Mouse (Mus musculus) stomach, embryonic 15.5 days (tissue): ENCODE data around the gene Rasgrp1. TPM values are rescaled to one million over a fixed set of nuclear protein-coding genes. Genes with fewer than 3 reads are reported as not detected.

ENCODE experiments used
- ATAC-seq: fragments of 200-750 bp; cut with Nextera tagmentation; 2 replicates; pipeline ENCODE4 v1.8.0; 2017; ENCODE audit warnings: low read depth, moderate number of reproducible peaks, moderate TSS enrichment; ENCODE audit not compliant: insufficient read depth, low FRiP score
- H3K27ac ChIP-seq: fragments of 300-500 bp; sonication (generic); 2 replicates; pipeline ENCODE4 v1.5.1; 2015; ENCODE audit warnings: mild to moderate bottlenecking, inconsistent platforms
- H3K27me3 ChIP-seq: fragments of 300-500 bp; sonication (generic); replicated peaks from 2 replicates; pipeline ENCODE4 v1.6.1; 2015; ENCODE audit warnings: inconsistent platforms
- H3K36me3 ChIP-seq: fragments of 300-500 bp; sonication (generic); 2 replicates; pipeline ENCODE4 v1.6.1; 2015; ENCODE audit warnings: inconsistent platforms
- H3K4me1 ChIP-seq: fragments of 300-500 bp; sonication (generic); 2 replicates; pipeline ENCODE4 v1.6.1; 2015; ENCODE audit warnings: inconsistent platforms
- H3K4me2 ChIP-seq: fragments of 300-500 bp; sonication (generic); 2 replicates; pipeline ENCODE4 v1.6.1; 2015; ENCODE audit warnings: mild to moderate bottlenecking, inconsistent platforms
- H3K4me3 ChIP-seq: fragments of 300-500 bp; sonication (generic); replicated peaks from 2 replicates; pipeline ENCODE4 v1.5.1; 2015; ENCODE audit warnings: inconsistent platforms
- H3K9ac ChIP-seq: fragments of 300-500 bp; sonication (generic); 2 replicates; pipeline ENCODE4 v1.6.1; 2015; ENCODE audit warnings: inconsistent platforms
- H3K9me3 ChIP-seq: fragments of 300-500 bp; sonication (generic); 2 replicates; pipeline ENCODE4 v1.6.1; 2016; ENCODE audit warnings: inconsistent platforms
- WGBS: fragments of 180-500 bp; shearing (Covaris S2); methylation state at CpG from one replicate; pipeline ENCODE4 v1.1.7; 2015; 5-methylcytosine and 5-hydroxymethylcytosine counted together
- polyA plus RNA-seq: library from polyadenylated mRNA; unstranded; fragments of >200 nt; fragmentation: Nextera tagmentation; extraction: Ambion mirVana; gene quantifications from 2 replicates; pipeline ENCODE4 v1.2.1, GENCODE M21; 2015

The Rasgrp1 gene
- polyA plus RNA-seq, 1 experiment from 2014 or later, result 1.5 TPM

DNA sequence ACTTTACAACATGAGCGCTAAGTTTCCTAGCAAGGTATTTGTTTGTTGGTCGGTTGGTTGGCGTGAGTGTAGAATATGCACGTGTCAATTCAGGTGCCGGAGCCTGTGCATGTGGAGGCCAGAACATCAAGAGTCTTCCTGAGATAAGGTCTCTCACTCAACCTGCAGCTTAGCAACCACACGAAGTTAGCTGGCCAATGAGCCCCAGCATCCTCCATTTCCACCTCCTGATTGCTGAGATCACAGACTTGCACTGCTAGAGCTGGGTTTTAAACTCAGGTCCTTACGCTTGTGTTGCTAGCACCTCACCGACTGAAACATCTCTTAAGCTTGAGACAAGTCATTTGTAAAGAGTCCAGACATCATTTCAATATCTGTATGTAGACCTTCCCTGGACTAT is 20.4 kb downstream of the Rasgrp1 start:
- no peak for ATAC-seq
- no peak overlapping the region for H3K4me3 ChIP-seq
- H3K4me1 ChIP-seq, result no peaks in the 10 kb centered on the region
- no peaks in the 10 kb centered on the region for H3K27me3 ChIP-seq
- no peak overlapping the region for H3K4me2 ChIP-seq
- no peak overlapping the region for H3K9ac ChIP-seq
- H3K9me3 ChIP-seq, result no peaks in the 10 kb centered on the region
- 83% methylated on average over 8 of the region's 8 CpGs for WGBS
- H3K27ac ChIP-seq, result no peak overlapping the region
- H3K36me3 ChIP-seq, result no peaks in the 10 kb centered on the region

DNA sequence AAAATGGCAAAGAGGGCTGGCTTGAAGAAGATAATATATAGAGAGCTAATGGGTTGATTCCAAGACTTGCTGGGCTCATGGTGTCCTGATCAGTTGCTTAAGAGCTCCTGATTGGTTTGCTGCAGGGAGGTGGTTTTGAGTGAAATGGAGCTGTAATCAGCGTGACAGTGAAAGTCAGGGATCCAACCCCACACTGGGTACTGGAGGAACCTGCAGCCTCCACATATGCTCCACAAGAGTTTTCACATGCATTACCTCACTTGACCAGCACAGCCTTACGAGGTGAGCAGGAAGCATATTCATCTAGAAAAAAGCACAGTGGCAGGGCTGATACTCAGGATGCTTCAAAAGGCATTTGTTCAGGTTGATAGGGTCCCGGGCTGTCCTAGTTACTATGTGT is 21.6 kb downstream of the Rasgrp1 start:
- 78% methylated on average over 3 of the region's 3 CpGs for WGBS
- Histone ChIP-seq H3K9me3 (no peaks in the 10 kb centered on the region), H3K4me3 (no peak overlapping the region), H3K36me3 (no peaks in the 10 kb centered on the region), H3K4me2 (no peak overlapping the region), H3K27ac (no peak overlapping the region), H3K27me3 (no peaks in the 10 kb centered on the region), H3K4me1 (no peaks in the 10 kb centered on the region), H3K9ac (no peak overlapping the region)
- ATAC-seq, result no peak

GRCm38 (mm10) chr2:117318991-117319390 is 23.8 kb downstream of the Rasgrp1 start:
- Histone ChIP-seq H3K27ac (no peak overlapping the region), H3K4me1 (no peaks in the 10 kb centered on the region), H3K27me3 (no peaks in the 10 kb centered on the region), H3K9ac (no peak overlapping the region), H3K36me3 (no peaks in the 10 kb centered on the region), H3K4me2 (no peak overlapping the region), H3K9me3 (no peaks in the 10 kb centered on the region), H3K4me3 (no peak overlapping the region)
- 83% methylated on average over 3 of the region's 3 CpGs for WGBS
- no peak for ATAC-seq

DNA sequence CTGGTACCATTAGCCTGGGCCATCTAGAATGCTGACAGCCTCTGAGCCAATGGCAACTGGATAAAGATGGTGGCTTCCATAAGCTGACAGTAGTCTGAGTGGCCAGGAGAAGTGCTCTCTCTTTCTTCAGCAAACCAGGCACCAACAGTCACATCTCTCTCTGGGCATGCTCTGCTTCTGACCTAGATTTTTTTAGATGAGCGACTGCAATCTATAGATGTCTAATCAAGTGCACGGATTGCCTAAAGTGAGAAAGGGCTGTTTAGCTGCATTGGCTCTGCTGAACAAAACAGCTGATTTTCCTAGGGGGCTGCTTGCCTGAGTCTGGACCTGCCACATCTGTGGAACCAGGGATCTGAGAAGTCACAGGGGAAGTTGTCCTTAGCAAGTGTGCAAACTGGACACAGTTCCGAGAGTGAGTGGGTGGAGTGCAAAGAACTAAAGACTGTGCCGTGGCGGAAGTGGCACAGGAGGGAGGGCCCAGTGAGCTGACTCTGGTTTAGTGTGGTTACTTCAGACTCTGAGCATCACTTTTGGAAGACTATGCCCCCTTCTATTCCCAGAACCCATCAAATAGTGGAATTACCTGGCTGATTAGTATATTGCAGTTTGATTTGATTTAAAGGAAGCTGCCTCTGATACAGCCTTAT is 29.1 kb downstream of the Rasgrp1 start:
- H3K27ac ChIP-seq, result no peak overlapping the region
- no peaks in the 10 kb centered on the region for H3K27me3 ChIP-seq
- no peaks in the 10 kb centered on the region for H3K36me3 ChIP-seq
- ATAC-seq, result no peak
- H3K9me3 ChIP-seq, result no peaks in the 10 kb centered on the region
- no peak overlapping the region for H3K4me2 ChIP-seq
- H3K4me3 ChIP-seq, result no peak overlapping the region
- H3K4me1 ChIP-seq, result no peaks in the 10 kb centered on the region
- no peak overlapping the region for H3K9ac ChIP-seq
- 91% methylated on average over 5 of the region's 5 CpGs for WGBS

GRCm38 (mm10) chr2:117312441-117312895 is 30.3 kb downstream of the Rasgrp1 start:
- no peak overlapping the region for H3K4me2 ChIP-seq
- no peaks in the 10 kb centered on the region for H3K36me3 ChIP-seq
- no peak for ATAC-seq
- WGBS, result 73% methylated on average over 7 of the region's 7 CpGs
- no peaks in the 10 kb centered on the region for H3K9me3 ChIP-seq
- H3K27ac ChIP-seq, result no peak overlapping the region
- H3K4me1 ChIP-seq, result no peaks in the 10 kb centered on the region
- H3K4me3 ChIP-seq, result no peak overlapping the region
- H3K27me3 ChIP-seq, result no peaks in the 10 kb centered on the region
- H3K9ac ChIP-seq, result no peak overlapping the region

GRCm38 (mm10) chr2:117312030-117312429 is 30.8 kb downstream of the Rasgrp1 start:
- H3K27ac ChIP-seq, result no peak overlapping the region
- H3K9me3 ChIP-seq, result no peaks in the 10 kb centered on the region
- no peak overlapping the region for H3K4me2 ChIP-seq
- no peaks in the 10 kb centered on the region for H3K27me3 ChIP-seq
- H3K4me1 ChIP-seq, result no peaks in the 10 kb centered on the region
- whole genome bisulfite sequencing, result 47% methylated on average over 2 of the region's 2 CpGs
- no peak overlapping the region for H3K9ac ChIP-seq
- H3K36me3 ChIP-seq, result no peaks in the 10 kb centered on the region
- no peak overlapping the region for H3K4me3 ChIP-seq
- ATAC-seq, result no peak

DNA sequence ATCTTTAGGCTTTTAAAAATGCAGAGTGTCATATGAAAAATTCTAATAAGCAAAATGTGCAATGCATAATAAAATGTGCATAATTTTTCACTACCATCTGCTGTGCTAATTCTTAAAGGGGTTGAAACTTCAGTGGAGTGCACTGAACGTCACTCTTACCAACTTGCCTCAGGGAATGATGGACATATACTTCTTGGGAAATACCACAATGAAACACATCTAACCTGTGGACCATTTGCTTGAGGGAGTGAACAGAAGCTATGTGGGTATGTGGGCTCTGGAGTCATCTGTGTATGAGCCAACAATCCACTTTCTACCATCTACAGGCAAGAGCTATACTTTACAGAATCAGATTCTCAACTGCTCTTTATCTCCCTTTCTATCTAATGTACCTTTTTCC is 31.5 kb downstream of the Rasgrp1 start:
- Histone ChIP-seq H3K36me3 (no peaks in the 10 kb centered on the region), H3K27ac (no peak overlapping the region), H3K27me3 (no peaks in the 10 kb centered on the region), H3K4me3 (no peak overlapping the region), H3K4me1 (no peaks in the 10 kb centered on the region), H3K9ac (no peak overlapping the region), H3K4me2 (no peak overlapping the region), H3K9me3 (no peaks in the 10 kb centered on the region)
- WGBS, result 62% methylated on average over 1 of the region's 1 CpGs
- ATAC-seq, result no peak

DNA sequence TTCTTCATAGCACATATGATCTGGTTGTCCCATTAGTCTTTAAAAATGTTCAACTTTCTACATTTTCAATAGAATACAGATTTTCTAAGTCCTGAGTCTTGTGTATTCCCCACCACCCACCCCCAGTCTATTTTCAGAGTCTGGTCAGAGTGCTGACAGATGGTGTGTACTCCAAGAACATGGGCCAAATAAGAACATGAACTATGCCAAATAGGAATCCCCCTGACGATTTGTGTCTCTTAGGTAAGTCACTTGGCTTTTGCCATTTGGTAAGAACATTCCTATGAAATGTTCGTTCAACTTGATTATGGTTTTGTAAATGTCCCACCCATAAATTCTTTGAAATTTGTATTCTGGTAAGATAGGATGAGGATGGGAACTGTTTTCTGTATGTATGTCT is 33.8 kb downstream of the Rasgrp1 start:
- no peak overlapping the region for H3K27ac ChIP-seq
- H3K9ac ChIP-seq, result no peak overlapping the region
- no peaks in the 10 kb centered on the region for H3K4me1 ChIP-seq
- no peak overlapping the region for H3K4me3 ChIP-seq
- no peaks in the 10 kb centered on the region for H3K27me3 ChIP-seq
- no peak overlapping the region for H3K4me2 ChIP-seq
- ATAC-seq, result no peak
- no peaks in the 10 kb centered on the region for H3K9me3 ChIP-seq
- H3K36me3 ChIP-seq, result no peaks in the 10 kb centered on the region
- WGBS, result 84% methylated on average over 2 of the region's 2 CpGs

DNA sequence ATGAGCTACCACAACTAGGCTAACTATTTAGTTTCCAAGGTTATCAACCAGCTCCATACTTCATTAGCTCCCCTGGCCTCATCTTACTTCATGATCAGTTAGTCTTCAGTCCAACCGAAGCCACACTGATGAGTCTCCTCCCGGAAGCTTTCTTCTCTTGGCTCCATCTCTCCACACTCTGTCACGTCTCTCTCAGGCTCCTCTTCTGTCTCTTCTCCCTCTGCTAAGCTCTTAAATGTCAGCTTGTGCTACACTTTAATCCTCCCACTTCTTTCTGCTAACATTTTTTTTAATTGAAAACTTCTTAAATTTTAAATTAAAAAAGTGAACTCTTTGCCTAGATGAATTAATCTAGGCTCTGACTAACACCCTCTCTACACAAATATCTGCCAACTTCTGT is 34.8 kb downstream of the Rasgrp1 start:
- Histone ChIP-seq H3K4me2 (no peak overlapping the region), H3K4me3 (no peak overlapping the region), H3K9ac (no peak overlapping the region), H3K27me3 (no peaks in the 10 kb centered on the region), H3K4me1 (no peaks in the 10 kb centered on the region), H3K27ac (no peak overlapping the region), H3K9me3 (no peaks in the 10 kb centered on the region), H3K36me3 (no peaks in the 10 kb centered on the region)
- WGBS, result 80% methylated on average over 3 of the region's 3 CpGs
- no peak for ATAC-seq

DNA sequence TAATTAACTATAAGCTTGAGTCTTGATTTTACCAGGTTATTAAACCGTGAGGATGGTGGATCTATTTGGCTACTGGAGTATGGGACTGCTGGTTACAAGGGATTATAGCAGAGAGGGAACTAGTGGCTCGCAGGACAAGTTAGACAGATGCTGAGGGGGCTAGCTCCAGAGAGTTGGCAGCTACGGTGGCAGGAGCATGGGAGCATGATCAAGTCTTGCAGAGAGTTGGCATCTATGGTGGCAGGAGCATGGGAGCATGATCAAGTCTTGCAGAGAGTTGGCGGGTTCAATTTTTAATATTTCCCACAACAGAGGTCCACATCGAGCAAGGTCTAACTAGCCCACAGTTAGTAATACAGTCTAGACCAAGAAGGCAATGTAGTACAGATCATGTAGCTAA is 37.9 kb downstream of the Rasgrp1 start:
- 86% methylated on average over 5 of the region's 5 CpGs for WGBS

DNA sequence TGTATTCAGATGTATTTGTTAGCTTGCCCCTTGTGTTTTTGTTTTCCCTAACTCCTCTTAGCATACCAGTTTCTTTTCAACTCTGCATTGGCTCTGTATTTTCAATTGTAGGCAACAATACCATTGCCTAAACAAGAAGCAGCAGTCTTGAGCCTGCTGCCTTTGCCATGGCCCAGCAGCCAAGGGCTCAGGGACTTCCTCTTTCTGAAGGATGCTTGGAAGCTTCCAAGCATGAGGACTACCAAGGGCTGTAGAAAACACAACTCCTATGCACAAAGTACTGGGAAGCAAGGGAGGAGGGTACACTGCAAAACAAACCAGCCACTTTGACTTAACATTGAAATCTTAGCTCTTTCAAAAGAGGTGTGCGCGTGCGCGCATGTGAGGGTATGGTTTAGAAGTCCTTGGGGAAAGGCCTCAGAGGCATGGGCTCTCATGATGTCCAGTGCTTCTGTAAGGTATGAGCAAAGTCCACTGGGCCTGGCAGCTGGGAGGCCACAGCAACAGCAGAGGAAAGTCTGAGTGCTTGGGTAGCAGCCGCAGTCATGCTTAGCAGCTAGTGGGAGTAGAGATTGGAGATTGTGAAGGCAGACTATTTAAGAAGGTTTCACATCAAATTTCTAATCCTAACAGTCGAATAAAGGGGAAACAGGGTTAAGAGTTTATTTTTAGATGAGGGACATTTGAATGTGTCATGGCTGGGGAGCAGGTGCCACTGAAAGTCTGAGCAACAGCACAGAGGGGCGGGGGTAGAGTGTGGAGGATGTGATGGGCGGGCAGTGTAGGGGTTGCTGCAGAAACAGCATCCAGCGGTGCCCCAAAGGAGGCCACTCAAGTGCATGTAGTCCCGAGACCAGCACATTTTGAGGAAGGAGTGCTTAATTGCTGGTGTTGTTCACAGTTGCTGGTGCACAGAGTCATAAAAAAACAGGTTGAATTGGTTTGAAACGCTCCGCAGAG is 39.1 kb downstream of the Rasgrp1 start:
- H3K27me3 ChIP-seq, result no peaks in the 10 kb centered on the region
- no peak overlapping the region for H3K9ac ChIP-seq
- no peak for ATAC-seq
- no peaks in the 10 kb centered on the region for H3K4me1 ChIP-seq
- no peak overlapping the region for H3K4me2 ChIP-seq
- no peak overlapping the region for H3K27ac ChIP-seq
- H3K36me3 ChIP-seq, result no peaks in the 10 kb centered on the region
- no peak overlapping the region for H3K4me3 ChIP-seq
- no peaks in the 10 kb centered on the region for H3K9me3 ChIP-seq
- 90% methylated on average over 12 of the region's 12 CpGs for WGBS

More for the DNA sequence above, 37.9 kb downstream of the Rasgrp1 start:
- Histone ChIP-seq H3K4me2 (no peak overlapping the region), H3K27me3 (no peaks in the 10 kb centered on the region), H3K4me3 (no peak overlapping the region), H3K9ac (no peak overlapping the region), H3K36me3 (no peaks in the 10 kb centered on the region), H3K4me1 (no peaks in the 10 kb centered on the region), H3K9me3 (no peaks in the 10 kb centered on the region), H3K27ac (no peak overlapping the region)
- ATAC-seq, result no peak
